Mouse (Mus musculus): ENCODE data around the gene Set.
"Not testable (repeated sequence)": the region's sequence is repeated elsewhere in the genome, so short reads cannot be mapped to it uniquely, and the experiment has no call there.

The Set gene

GRCm38 (mm10) chr2:30057223-30057904 lies at the start of gene Set:
Gene Set (plus strand): TSS chr2:30057378.
- DNase-seq (ENCODE audit: extremely low spot score, low read depth, low spot score) = no peak

GRCm38 (mm10) chr2:30009101-30009500 lies 48.1 kb upstream of the Set start:
- DNase-seq (ENCODE audit: extremely low spot score, low read depth, low spot score) = no peak

GRCm38 (mm10) chr2:30010840-30011281 lies 46.3 kb upstream of the Set start:
- no peak for DNase-seq (ENCODE audit: extremely low spot score, low read depth, low spot score)

GRCm38 (mm10) chr2:30014326-30014966 lies 42.7 kb upstream of the Set start:
- DNase-seq (ENCODE audit: extremely low spot score, low read depth, low spot score) = no peak

GRCm38 (mm10) chr2:30025454-30025853 lies 31.7 kb upstream of the Set start:
- no peak for DNase-seq (ENCODE audit: extremely low spot score, low read depth, low spot score)

- DNase-seq (ENCODE audit: extremely low spot score, low read depth, low spot score) = no peak
Observed at GRCm38 (mm10) chr2:30026997-30027396, 30.2 kb upstream of the Set start.

GRCm38 (mm10) chr2:30032244-30032846 lies 24.8 kb upstream of the Set start:
- DNase-seq (ENCODE audit: extremely low spot score, low read depth, low spot score) = no peak

GRCm38 (mm10) chr2:30032957-30033356 lies 24.2 kb upstream of the Set start:
- DNase-seq (ENCODE audit: extremely low spot score, low read depth, low spot score) = no peak

- DNase-seq (ENCODE audit: extremely low spot score, low read depth, low spot score) = no peak
Observed at GRCm38 (mm10) chr2:30037762-30038161, 19.4 kb upstream of the Set start.

GRCm38 (mm10) chr2:30038370-30038769 lies 18.8 kb upstream of the Set start:
- DNase-seq (ENCODE audit: extremely low spot score, low read depth, low spot score) = no peak

GRCm38 (mm10) chr2:30039687-30040086 lies 17.5 kb upstream of the Set start:
- no peak for DNase-seq (ENCODE audit: extremely low spot score, low read depth, low spot score)

- DNase-seq (ENCODE audit: extremely low spot score, low read depth, low spot score) = no peak
Observed at GRCm38 (mm10) chr2:30042445-30042844, 14.7 kb upstream of the Set start.

- no peak for DNase-seq (ENCODE audit: extremely low spot score, low read depth, low spot score)
Observed at GRCm38 (mm10) chr2:30044550-30044949, 12.6 kb upstream of the Set start.

GRCm38 (mm10) chr2:30047127-30047526 lies 10.1 kb upstream of the Set start:
- no peak for DNase-seq (ENCODE audit: extremely low spot score, low read depth, low spot score)

GRCm38 (mm10) chr2:30048101-30048501 lies 9.1 kb upstream of the Set start:
- no peak for DNase-seq (ENCODE audit: extremely low spot score, low read depth, low spot score)

GRCm38 (mm10) chr2:30048699-30049388 lies 8.3 kb upstream of the Set start, which contains the start of gene Wdr34:
Gene Wdr34 (minus strand): TSS chr2:30048881.
- no peak for DNase-seq (ENCODE audit: extremely low spot score, low read depth, low spot score)

GRCm38 (mm10) chr2:30049831-30050230 lies 7.3 kb upstream of the Set start:
- DNase-seq (ENCODE audit: extremely low spot score, low read depth, low spot score) = no peak

GRCm38 (mm10) chr2:30051992-30052761 lies 5.0 kb upstream of the Set start:
- DNase-seq (ENCODE audit: extremely low spot score, low read depth, low spot score) = no peak

GRCm38 (mm10) chr2:30055310-30055709 lies 1.9 kb upstream of the Set start:
- DNase-seq (ENCODE audit: extremely low spot score, low read depth, low spot score) = not testable (repeated sequence)

GRCm38 (mm10) chr2:30056736-30057135 lies 442 bp upstream of the Set start:
- no peak for DNase-seq (ENCODE audit: extremely low spot score, low read depth, low spot score)

GRCm38 (mm10) chr2:30058418-30058817 lies 1.2 kb downstream of the Set start:
- no peak for DNase-seq (ENCODE audit: extremely low spot score, low read depth, low spot score)

All from hindlimb bud, embryonic 11.5 days (tissue).